Mouse (Mus musculus): Measurements from ENCODE around the gene Svbp. TPM values are rescaled to one million over a fixed set of nuclear protein-coding genes. Genes with fewer than 3 reads are reported as not detected.

Gene Svbp
- polyA plus RNA-seq, 1 experiment from 2014 or later = 121 TPM

DNA sequence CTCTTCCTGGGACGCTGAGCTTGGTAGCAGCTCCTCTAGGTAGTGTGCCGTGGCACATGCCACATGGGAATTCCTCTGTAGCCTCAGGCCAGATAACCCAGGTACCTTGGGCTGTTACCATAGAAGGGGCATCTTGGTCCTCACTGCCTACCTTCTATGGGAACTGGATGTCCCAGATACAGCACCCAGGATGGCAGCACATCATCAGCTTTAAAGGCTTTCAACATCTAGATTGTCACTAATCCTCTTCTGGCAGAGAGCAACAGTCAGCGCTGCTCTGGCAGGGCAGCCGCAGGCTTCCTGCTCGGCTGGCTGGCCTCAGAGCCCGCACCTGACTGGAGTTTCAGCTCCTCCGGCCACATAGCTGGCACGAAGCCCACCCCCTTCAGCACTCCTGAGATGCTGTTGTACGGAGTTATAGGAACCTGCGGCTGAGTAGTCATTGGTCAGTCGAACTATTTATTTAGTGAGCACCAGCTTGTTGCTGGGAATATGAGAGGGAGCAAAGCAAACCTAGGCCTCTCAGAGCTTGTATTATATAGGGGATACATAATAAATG lies 53.4 kb downstream of the Svbp start:
- H3K36me3 ChIP-seq = peaks cover 42% of the 10 kb centered on the region
- no peak overlapping the region for H3K4me2 ChIP-seq
- no peak overlapping the region for H3K27ac ChIP-seq
- no peak overlapping the region for H3K9ac ChIP-seq
- H3K27me3 ChIP-seq (replicated peaks) = no peaks in the 10 kb centered on the region
- H3K4me3 ChIP-seq = no peak overlapping the region
- no peak for ATAC-seq
- 80% methylated on average over 11 of the region's 11 CpGs for WGBS (ENCODE audit: insufficient replicate concordance)
- no peaks in the 10 kb centered on the region for H3K9me3 ChIP-seq (replicated peaks)
- 0 out of 2 replicates have a peak, but pooled peaks cover 3% of the 10 kb centered on the region for H3K4me1 ChIP-seq

Other genes starting within 250 kb of the Svbp start
- not detected in 2 replicates for gene Lao1, start 233.7 kb upstream of the Svbp start, polyA plus RNA-seq (2016; fragmentation: Nextera tagmentation; extraction: Ambion mirVana)
- 309 TPM in 2 replicates for gene Slc2a1, start 86.6 kb upstream of the Svbp start, polyA plus RNA-seq (2016; fragmentation: Nextera tagmentation; extraction: Ambion mirVana)
- gene Zfp691, start 21.1 kb upstream of the Svbp start, polyA plus RNA-seq (2016; fragmentation: Nextera tagmentation; extraction: Ambion mirVana) = 3.6 and 3.8 TPM in 2 replicates
- gene Ermap, start 5.3 kb upstream of the Svbp start, polyA plus RNA-seq (2016; fragmentation: Nextera tagmentation; extraction: Ambion mirVana) = 328 and 333 TPM in 2 replicates
- gene Tmem269, start 22.9 kb downstream of the Svbp start, polyA plus RNA-seq (2016; fragmentation: Nextera tagmentation; extraction: Ambion mirVana) = not detected in 2 replicates
- gene AU022252, start 37.4 kb downstream of the Svbp start, polyA plus RNA-seq (2016; fragmentation: Nextera tagmentation; extraction: Ambion mirVana) = 18.1 and 19.6 TPM in 2 replicates
- 9.7 and 11.4 TPM in 2 replicates for gene P3h1, start 37.6 kb downstream of the Svbp start, polyA plus RNA-seq (2016; fragmentation: Nextera tagmentation; extraction: Ambion mirVana)
- not detected in 2 replicates for gene Cldn19, start 60.1 kb downstream of the Svbp start, polyA plus RNA-seq (2016; fragmentation: Nextera tagmentation; extraction: Ambion mirVana)
- 699 and 700 TPM in 2 replicates for gene Ybx1, start 99.3 kb downstream of the Svbp start, polyA plus RNA-seq (2016; fragmentation: Nextera tagmentation; extraction: Ambion mirVana)
- gene Ppih, start 125.2 kb downstream of the Svbp start, polyA plus RNA-seq (2016; fragmentation: Nextera tagmentation; extraction: Ambion mirVana) = 88.1 and 93.4 TPM in 2 replicates
- gene Ccdc30, start 220.2 kb downstream of the Svbp start, polyA plus RNA-seq (2016; fragmentation: Nextera tagmentation; extraction: Ambion mirVana) = 1.4 and 1.9 TPM in 2 replicates
- gene Ppcs, start 227.1 kb downstream of the Svbp start, polyA plus RNA-seq (2016; fragmentation: Nextera tagmentation; extraction: Ambion mirVana) = 20.2 and 20.9 TPM in 2 replicates
- gene Zmynd12, start 227.5 kb downstream of the Svbp start, polyA plus RNA-seq (2016; fragmentation: Nextera tagmentation; extraction: Ambion mirVana) = 0.16 and 0.23 TPM in 2 replicates

Data from liver, embryonic 12.5 days (tissue).